Mouse (Mus musculus) testis, adult 2 months (tissue): ENCODE results near the gene S100a2.

ENCODE experiments used
- CTCF ChIP-seq: fragments of 200-500 bp; IDR thresholded peaks from 2 replicates; pipeline ENCODE4 v1.5.1; 2012; ENCODE audit warnings: low read depth, mild to moderate bottlenecking, inconsistent platforms, low read length, moderate library complexity; ENCODE audit not compliant: control insufficient read depth, insufficient read depth, insufficient replicate concordance
- POLR2A ChIP-seq: fragments of 200-500 bp; IDR thresholded peaks from 2 replicates; pipeline ENCODE4 v1.6.1; 2012; ENCODE audit warnings: low read depth, mild to moderate bottlenecking, inconsistent platforms, low read length, moderate library complexity; ENCODE audit not compliant: control insufficient read depth

DNA sequence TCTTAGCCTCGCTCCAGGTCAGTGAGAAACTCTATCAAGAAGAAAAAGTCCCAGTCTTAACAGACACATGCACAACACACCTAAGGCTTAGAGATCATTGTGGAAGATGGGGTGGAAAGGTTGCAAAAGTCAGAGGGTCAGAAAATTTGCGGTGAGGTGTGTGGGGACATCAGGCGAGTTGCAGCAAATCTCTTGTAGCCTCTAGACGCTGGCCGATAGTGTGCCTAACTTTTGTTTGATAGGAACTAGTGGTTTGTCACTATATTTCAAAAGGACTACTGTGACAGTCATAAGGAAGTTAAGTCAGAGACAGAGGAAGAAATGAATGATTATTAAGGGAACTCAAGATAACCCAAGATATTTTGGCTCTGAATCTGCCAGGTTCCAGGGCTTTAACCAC lies 37.3 kb downstream of the S100a2 start:
- TF ChIP-seq POLR2A (no peak), CTCF (no peak)
